Mouse (Mus musculus): ENCODE measurements around the gene Haao.

GRCm38 (mm10) chr17:83803987-83804386 is 43.8 kb downstream of the Haao start:
- TF ChIP-seq POLR2A (IDR thresholded peaks at IDR 0.05; ENCODE audit: insufficient read length, low read depth) (no peak), USF1 (IDR thresholded peaks at IDR 0.05; ENCODE audit: low read depth) (no peak), CEBPB (IDR thresholded peaks at IDR 0.05; ENCODE audit: insufficient read depth, poor library complexity, severe bottlenecking) (no peak), E2F4 (IDR thresholded peaks at IDR 0.05; ENCODE audit: insufficient read depth) (no peak), TCF12 (IDR thresholded peaks at IDR 0.05; ENCODE audit: insufficient read depth, poor library complexity, severe bottlenecking) (no peak), MYOG (IDR thresholded peaks at IDR 0.05; ENCODE audit: control insufficient read depth in 1 of 3, insufficient read depth in 1 of 3, insufficient read length in 2 of 3, low read depth in 2 of 3) (no peak), MAX (IDR thresholded peaks at IDR 0.05; ENCODE audit: low read depth) (no peak), SRF (IDR thresholded peaks at IDR 0.05; ENCODE audit: control insufficient read depth, insufficient read length, low read depth) (no peak), MYOD1 (IDR thresholded peaks at IDR 0.05; ENCODE audit: control insufficient read depth in 1 of 3, insufficient read length in 2 of 3, low read depth in 2 of 3) (no peak), POLR2AphosphoS2 (IDR thresholded peaks at IDR 0.05; ENCODE audit: insufficient read length, low read depth) (no peak)
